Mouse (Mus musculus): ENCODE measurements around the gene Nrl.

GRCm38 (mm10) chr14:55551347-55551746, 26.6 kb upstream of the Nrl start:
- TF ChIP-seq CTCF (IDR thresholded peaks at IDR 0.05; ENCODE audit: insufficient read depth, low read depth, low read length) (no peak), POLR2A (IDR thresholded peaks at IDR 0.05; ENCODE audit: insufficient read depth, low read depth, low read length) (no peak)

All from olfactory bulb, adult 2 months (tissue).